Mouse (Mus musculus) spleen, adult 12 weeks (tissue): ENCODE data around the gene Slc43a1.
"Not testable (repeated sequence)": the region's sequence is repeated elsewhere in the genome, so short reads cannot be mapped to it uniquely, and the experiment has no call there.

Experiments
- DNase-seq: peaks from one replicate; pipeline ENCODE4 v3.0.0; 2022; ENCODE audit warnings: low spot score

Gene Slc43a1

DNA sequence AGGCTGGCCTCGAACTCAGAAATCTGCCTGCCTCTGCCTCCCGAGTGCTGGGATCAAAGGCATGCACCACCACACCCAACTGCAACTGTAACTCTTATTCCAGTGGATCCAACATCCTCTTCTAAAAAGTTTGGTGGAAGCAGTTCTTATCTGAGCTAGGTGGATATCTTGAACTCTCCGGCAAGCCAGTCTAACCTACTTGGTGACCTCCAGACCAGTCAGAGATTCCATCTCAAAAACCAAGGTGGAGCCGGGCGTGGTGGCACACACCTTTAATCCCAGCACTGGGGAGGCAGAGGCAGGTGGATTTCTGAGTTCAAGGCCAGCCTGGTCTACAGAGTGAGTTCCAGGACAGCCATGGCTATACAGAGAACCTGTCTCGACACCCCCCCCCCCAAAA, 58.0 kb downstream of the Slc43a1 start:
- DNase-seq = not testable (repeated sequence)

DNA sequence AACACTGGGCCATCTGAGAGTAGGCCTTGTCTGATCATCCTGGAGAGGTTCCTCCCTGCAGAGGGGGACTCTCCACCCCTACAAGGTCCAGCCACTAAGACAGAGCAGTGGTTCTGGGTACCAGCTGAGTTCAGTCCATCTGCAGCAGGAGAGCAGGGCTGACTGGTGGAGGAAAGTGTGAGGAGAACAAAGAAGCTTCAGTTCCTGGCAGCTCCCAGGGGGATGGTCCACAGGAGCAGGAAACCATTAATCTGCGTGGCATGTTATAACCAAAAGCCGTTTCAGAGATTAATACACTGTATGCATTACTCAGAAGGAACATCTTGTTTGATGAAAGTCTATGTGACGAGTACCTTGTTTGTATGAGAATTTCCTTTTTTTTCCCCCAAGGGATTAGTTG, 74.1 kb downstream of the Slc43a1 start:
- DNase-seq = no peak
